Mouse (Mus musculus): ENCODE measurements at regions not wholly inside any gene's neighbourhood (a gene's known extent, or its start where the extent isn't known, plus 50 kb on each side); places are given as distances from the start of the nearest gene placed in this dataset.

GRCm38 (mm10) chr7:123907946-123908840, 74.5 kb upstream of the Hs3st4 start:
- H3K4me3 ChIP-seq (replicated peaks; ENCODE audit: low read length), result no peak overlapping the region
- 82% methylated on average over 6 of the region's 6 CpGs for WGBS
- H3K27me3 ChIP-seq (ENCODE audit: control insufficient read depth, insufficient read depth, low read length), result no peaks in the 10 kb centered on the region
- no peak for TF ChIP-seq POLR2A (IDR thresholded peaks at IDR 0.05; ENCODE audit: borderline replicate concordance, extremely low read depth, insufficient read depth, insufficient read length)
- no peak overlapping the region for H3K27ac ChIP-seq (replicated peaks; ENCODE audit: low read depth, low read length)
- no peaks in the 10 kb centered on the region for H3K36me3 ChIP-seq (ENCODE audit: control insufficient read depth, insufficient read depth, low read length)
- H3K9ac ChIP-seq (ENCODE audit: low read depth, low read length, severe bottlenecking), result no peak overlapping the region
- no peak for ATAC-seq (ENCODE audit: low FRiP score, low read depth)
- DNase-seq (ENCODE audit: low spot score), result no peak
- no peak overlapping the region for H3K4me2 ChIP-seq (replicated peaks; ENCODE audit: low read depth, low read length, severe bottlenecking)
- H3K4me1 ChIP-seq (ENCODE audit: control insufficient read depth, insufficient read depth, low read length), result no peaks in the 10 kb centered on the region
- H3K9me3 ChIP-seq (ENCODE audit: control insufficient read depth, low read length), result no peaks in the 10 kb centered on the region

- WGBS, result 94% methylated on average over 2 of the region's 2 CpGs
- Histone ChIP-seq H3K4me3 (replicated peaks; ENCODE audit: low read length) (no peak overlapping the region), H3K9me3 (ENCODE audit: control insufficient read depth, low read length) (no peaks in the 10 kb centered on the region), H3K4me2 (replicated peaks; ENCODE audit: low read depth, low read length, severe bottlenecking) (no peak overlapping the region), H3K4me1 (ENCODE audit: control insufficient read depth, insufficient read depth, low read length) (no peaks in the 10 kb centered on the region), H3K36me3 (ENCODE audit: control insufficient read depth, insufficient read depth, low read length) (no peaks in the 10 kb centered on the region), H3K27me3 (ENCODE audit: control insufficient read depth, insufficient read depth, low read length) (no peaks in the 10 kb centered on the region), H3K9ac (ENCODE audit: low read depth, low read length, severe bottlenecking) (no peak overlapping the region), H3K27ac (replicated peaks; ENCODE audit: low read depth, low read length) (no peak overlapping the region)
- TF ChIP-seq POLR2A (IDR thresholded peaks at IDR 0.05; ENCODE audit: borderline replicate concordance, extremely low read depth, insufficient read depth, insufficient read length), result no peak
- no peak for DNase-seq (ENCODE audit: low spot score)
- ATAC-seq (ENCODE audit: low FRiP score, low read depth), result no peak
Observed at GRCm38 (mm10) chr7:123921461-123921860, 61.2 kb upstream of the Hs3st4 start.

GRCm38 (mm10) chr7:123932486-123932885, 50.2 kb upstream of the Hs3st4 start:
- ATAC-seq (ENCODE audit: low FRiP score, low read depth), result no peak
- H3K27me3 ChIP-seq (ENCODE audit: control insufficient read depth, insufficient read depth, low read length), result no peaks in the 10 kb centered on the region
- 71% methylated on average over 7 of the region's 7 CpGs for WGBS
- no peak overlapping the region for H3K27ac ChIP-seq (replicated peaks; ENCODE audit: low read depth, low read length)
- no peak for DNase-seq (ENCODE audit: low spot score)
- no peaks in the 10 kb centered on the region for H3K9me3 ChIP-seq (ENCODE audit: control insufficient read depth, low read length)
- no peaks in the 10 kb centered on the region for H3K4me1 ChIP-seq (ENCODE audit: control insufficient read depth, insufficient read depth, low read length)
- H3K4me2 ChIP-seq (replicated peaks; ENCODE audit: low read depth, low read length, severe bottlenecking), result no peak overlapping the region
- no peak for TF ChIP-seq POLR2A (IDR thresholded peaks at IDR 0.05; ENCODE audit: borderline replicate concordance, extremely low read depth, insufficient read depth, insufficient read length)
- H3K36me3 ChIP-seq (ENCODE audit: control insufficient read depth, insufficient read depth, low read length), result no peaks in the 10 kb centered on the region
- H3K4me3 ChIP-seq (replicated peaks; ENCODE audit: low read length), result no peak overlapping the region
- no peak overlapping the region for H3K9ac ChIP-seq (ENCODE audit: low read depth, low read length, severe bottlenecking)
